Mouse (Mus musculus) brain, embryonic 14.5 days (tissue): ENCODE results near the gene Hipk2.

Experiments
- CTCF ChIP-seq: fragments of 200-500 bp; IDR thresholded peaks from 2 replicates; pipeline ENCODE4 v1.5.1; 2012; ENCODE audit warnings: inconsistent platforms, mild to moderate bottlenecking, moderate library complexity, borderline replicate concordance; ENCODE audit not compliant: insufficient read depth, insufficient read length; ENCODE audit errors: extremely low read depth
- POLR2A ChIP-seq: fragments of 200-500 bp; IDR thresholded peaks from 2 replicates; pipeline ENCODE4 v1.6.1; 2012; ENCODE audit warnings: mild to moderate bottlenecking, inconsistent platforms, borderline replicate concordance; ENCODE audit not compliant: poor library complexity, insufficient read depth, insufficient read length, severe bottlenecking; ENCODE audit errors: extremely low read depth

DNA sequence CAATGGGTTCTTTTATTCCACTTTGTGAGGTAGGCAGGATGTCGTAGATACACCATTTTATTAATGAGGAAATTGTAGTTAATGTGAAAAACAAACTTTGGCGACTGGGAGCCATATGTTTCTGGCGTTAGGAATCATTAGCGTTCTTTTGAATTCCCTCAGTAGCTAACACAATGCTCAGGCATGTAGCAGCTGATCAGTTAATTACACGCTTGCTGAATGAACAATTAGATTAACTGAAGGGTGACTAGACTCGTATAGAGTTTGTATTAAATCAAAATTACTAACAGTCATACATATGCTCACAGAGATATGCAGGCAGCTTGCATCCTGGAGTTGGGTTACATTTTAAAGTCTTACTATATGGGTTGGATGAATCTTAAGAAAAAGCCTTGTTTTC lies 156.7 kb downstream of the Hipk2 start:
- TF ChIP-seq CTCF = no peak
- TF ChIP-seq POLR2A = no peak
